Mouse (Mus musculus) ES-CJ7 (cell line): Measurements from ENCODE around the gene Efcab7.

Experiments
- DNase-seq: peaks from one replicate; pipeline ENCODE4 v3.0.0; 2011; ENCODE audit warnings: low read depth, low spot score

Efcab7 gene

GRCm38 (mm10) chr4:99829094-99830073 is at the start of gene Efcab7:
Gene Efcab7, plus strand, starts transcription at chr4:99829198.
- DNase-seq: peak; percentile 89

GRCm38 (mm10) chr4:99792365-99792764 is 36.6 kb upstream of the Efcab7 start:
- DNase-seq: peak; percentile 28

- no peak for DNase-seq
These were observed 12.1 kb upstream of the Efcab7 start for GRCm38 (mm10) chr4:99816697-99817460.

- DNase-seq: no peak
These were observed 661 bp upstream of the Efcab7 start for GRCm38 (mm10) chr4:99828337-99828736.

GRCm38 (mm10) chr4:99828739-99829093 is 282 bp upstream of the Efcab7 start:
- no peak for DNase-seq

GRCm38 (mm10) chr4:99881882-99882281 is 52.9 kb downstream of the Efcab7 start:
- no peak for DNase-seq

GRCm38 (mm10) chr4:99882405-99882804 is 53.4 kb downstream of the Efcab7 start:
- no peak for DNase-seq

- no peak for DNase-seq
These were observed 85.0 kb downstream of the Efcab7 start for GRCm38 (mm10) chr4:99913894-99914451.

GRCm38 (mm10) chr4:99926380-99926779 is 97.4 kb downstream of the Efcab7 start:
- no peak for DNase-seq

GRCm38 (mm10) chr4:99928521-99928920 is 99.5 kb downstream of the Efcab7 start:
- DNase-seq: no peak

GRCm38 (mm10) chr4:99929149-99929612 is 100.2 kb downstream of the Efcab7 start, which contains the start of gene Pgm1:
Gene Pgm1, plus strand, starts transcription at chr4:99929414.
- peak; percentile 63 for DNase-seq

- peak; percentile 61 for DNase-seq
These were observed 100.9 kb downstream of the Efcab7 start, which contains the start of gene Itgb3bp for GRCm38 (mm10) chr4:99929613-99930517. Gene Itgb3bp, minus strand, starts transcription at chr4:99929813.

GRCm38 (mm10) chr4:99930518-99931239 is 101.7 kb downstream of the Efcab7 start:
- DNase-seq: no peak

GRCm38 (mm10) chr4:99931240-99931580 is 102.2 kb downstream of the Efcab7 start:
- DNase-seq: no peak

- no peak for DNase-seq
These were observed 102.8 kb downstream of the Efcab7 start for GRCm38 (mm10) chr4:99931807-99932206.

GRCm38 (mm10) chr4:99934859-99935258 is 105.9 kb downstream of the Efcab7 start:
- no peak for DNase-seq

- DNase-seq: no peak
These were observed 107.3 kb downstream of the Efcab7 start for GRCm38 (mm10) chr4:99936278-99936677.

GRCm38 (mm10) chr4:99939711-99940505 is 110.9 kb downstream of the Efcab7 start:
- no peak for DNase-seq

GRCm38 (mm10) chr4:99941655-99942414 is 112.8 kb downstream of the Efcab7 start:
- no peak for DNase-seq
